Mouse (Mus musculus) midbrain, embryonic 16.5 days (tissue): ENCODE data around the gene Fis1. TPM values are rescaled to one million over a fixed set of nuclear protein-coding genes. Genes with fewer than 3 reads are reported as not detected.
A peak's percentile ranks its signal among the peaks of the same experiment; 100 is the strongest.

Experiments
- microRNA counts: library from miRNA; unstranded; fragments of <30 nt; microRNA quantifications from one replicate; lab custom pipeline; 2016
- microRNA-seq: library from miRNA; unstranded; fragments of <30 nt; microRNA quantifications from one replicate; pipeline ENCODE4, GENCODE M21; 2017
- polyA plus RNA-seq: library from polyadenylated mRNA; unstranded; fragments of >200 nt; fragmentation: Nextera tagmentation; extraction: Ambion mirVana; gene quantifications from 2 replicates; pipeline ENCODE4 v1.2.1, GENCODE M21; 2015

The Fis1 gene
- polyA plus RNA-seq, 1 experiment from 2014 or later: 346 TPM

MicroRNA genes within 50 kb of the gene (microRNA counts, 519-probe panel; counts per million panel counts)
- microRNA mmu-miR-702 (lab: Ali Mortazavi, UCI): 692 counts per million, percentile 20 among the panel's probes with 10 or more counts

Small RNA genes within 50 kb of the gene (microRNA-seq; reads per million reads assigned to microRNA genes)
- 92.4 reads per million, percentile 53 among the genes with 10 or more reads in this experiment for gene Mir702

Other genes with a start within 250 kb of the Fis1 start
- gene Col26a1, start 70.1 kb upstream of the Fis1 start, polyA plus RNA-seq: 22.1 and 24.4 TPM in 2 replicates
- gene Ift22, start 45.1 kb upstream of the Fis1 start, polyA plus RNA-seq: 133 and 134 TPM in 2 replicates
- gene Cldn15, start 13.3 kb downstream of the Fis1 start, polyA plus RNA-seq: 0.15 and 0.30 TPM in 2 replicates
- 34.7 and 37.9 TPM in 2 replicates for gene Plod3, start 33.7 kb downstream of the Fis1 start, polyA plus RNA-seq
- gene Znhit1, start 34.7 kb downstream of the Fis1 start, polyA plus RNA-seq: 136 and 144 TPM in 2 replicates
- 12.6 and 15.6 TPM in 2 replicates for gene Vgf, start 73.1 kb downstream of the Fis1 start, polyA plus RNA-seq
- 296 and 303 TPM in 2 replicates for gene Ap1s1, start 92.9 kb downstream of the Fis1 start, polyA plus RNA-seq
- 0.25 and 0.41 TPM in 2 replicates for gene Serpine1, start 119.0 kb downstream of the Fis1 start, polyA plus RNA-seq
- gene Trim56, start 162.9 kb downstream of the Fis1 start, polyA plus RNA-seq: 1.8 and 2.5 TPM in 2 replicates
- gene Muc3, start 196.0 kb downstream of the Fis1 start, polyA plus RNA-seq: not detected in 2 replicates